Mouse (Mus musculus): ENCODE data around the gene Atrnl1. TPM values are rescaled to one million over a fixed set of nuclear protein-coding genes. Genes with fewer than 3 reads are reported as not detected.
A peak's percentile ranks its signal among the peaks of the same experiment; 100 is the strongest.

Atrnl1 gene
- polyA plus RNA-seq, 1 experiment from 2014 or later = 7.0 TPM

- H3K27ac ChIP-seq (replicated peaks) = no peak overlapping the region
- ATAC-seq (ENCODE audit: low FRiP score) = no peak
- H3K4me3 ChIP-seq (replicated peaks) = no peak overlapping the region
- H3K27me3 ChIP-seq (replicated peaks) = no peaks in the 10 kb centered on the region
- peaks cover 15% of the 10 kb centered on the region; the same call in 1 of the 2 replicates for H3K4me1 ChIP-seq
- H3K4me2 ChIP-seq = no peak overlapping the region
- H3K36me3 ChIP-seq = no peaks in the 10 kb centered on the region
- H3K9ac ChIP-seq (replicated peaks) = no peak overlapping the region
- H3K9me3 ChIP-seq (replicated peaks) = no peaks in the 10 kb centered on the region
- WGBS = 39% methylated on average over 13 of the region's 13 CpGs
Observed at GRCm38 (mm10) chr19:58052444-58053135, 441.8 kb downstream of the Atrnl1 start.

- no peak for ATAC-seq (ENCODE audit: low FRiP score)
- no peaks in the 10 kb centered on the region for H3K27me3 ChIP-seq (replicated peaks)
- H3K27ac ChIP-seq (replicated peaks) = no peak overlapping the region
- H3K36me3 ChIP-seq = no peaks in the 10 kb centered on the region
- H3K4me2 ChIP-seq = no peak overlapping the region
- no peak overlapping the region for H3K4me3 ChIP-seq (replicated peaks)
- WGBS = 39% methylated on average over 9 of the region's 9 CpGs
- no peak overlapping the region for H3K9ac ChIP-seq (replicated peaks)
- H3K4me1 ChIP-seq = peaks cover 31% of the 10 kb centered on the region
- no peaks in the 10 kb centered on the region for H3K9me3 ChIP-seq (replicated peaks)
Observed at GRCm38 (mm10) chr19:58059719-58060118, 448.9 kb downstream of the Atrnl1 start.

- Histone ChIP-seq H3K4me2 (peak overlapping the region; percentile 31), H3K9me3 (replicated peaks) (no peaks in the 10 kb centered on the region), H3K36me3 (no peaks in the 10 kb centered on the region), H3K4me3 (replicated peaks) (no peak overlapping the region), H3K4me1 (peaks cover 36% of the 10 kb centered on the region), H3K27ac (replicated peaks) (no peak overlapping the region), H3K9ac (replicated peaks) (no peak overlapping the region), H3K27me3 (replicated peaks) (no peaks in the 10 kb centered on the region)
- WGBS = 32% methylated on average over 12 of the region's 12 CpGs
- ATAC-seq (ENCODE audit: low FRiP score) = no peak
Observed at GRCm38 (mm10) chr19:58060199-58060853, 449.5 kb downstream of the Atrnl1 start.

- WGBS = 7% methylated on average over 15 of the region's 15 CpGs
- peak; percentile 43; the same call in 1 of the 2 replicates for ATAC-seq (ENCODE audit: low FRiP score)
- Histone ChIP-seq H3K36me3 (no peaks in the 10 kb centered on the region), H3K9ac (replicated peaks) (0 out of 2 replicates have a peak overlapping the region, but pooled peaks have one; percentile 1), H3K4me2 (peak overlapping the region; percentile 31), H3K4me1 (peaks cover 36% of the 10 kb centered on the region), H3K27me3 (replicated peaks) (no peaks in the 10 kb centered on the region), H3K4me3 (replicated peaks) (no peak overlapping the region), H3K27ac (replicated peaks) (no peak overlapping the region), H3K9me3 (replicated peaks) (no peaks in the 10 kb centered on the region)
Observed at GRCm38 (mm10) chr19:58060854-58061358, 450.1 kb downstream of the Atrnl1 start.

- no peak overlapping the region for H3K4me3 ChIP-seq (replicated peaks)
- H3K36me3 ChIP-seq = no peaks in the 10 kb centered on the region
- H3K4me2 ChIP-seq = no peak overlapping the region
- H3K27ac ChIP-seq (replicated peaks) = no peak overlapping the region
- H3K9me3 ChIP-seq (replicated peaks) = no peaks in the 10 kb centered on the region
- no peak for ATAC-seq (ENCODE audit: low FRiP score)
- H3K4me1 ChIP-seq = peaks cover 36% of the 10 kb centered on the region
- H3K9ac ChIP-seq (replicated peaks) = no peak overlapping the region
- WGBS = 89% methylated on average over 8 of the region's 8 CpGs
- H3K27me3 ChIP-seq (replicated peaks) = no peaks in the 10 kb centered on the region
Observed at GRCm38 (mm10) chr19:58061933-58062332, 451.1 kb downstream of the Atrnl1 start.

GRCm38 (mm10) chr19:58063541-58063940 is 452.7 kb downstream of the Atrnl1 start:
- no peaks in the 10 kb centered on the region for H3K9me3 ChIP-seq (replicated peaks)
- peak overlapping the region; percentile 28; the same call in 1 of the 2 replicates for H3K27ac ChIP-seq (replicated peaks)
- H3K4me3 ChIP-seq (replicated peaks) = no peak overlapping the region
- no peak overlapping the region; the same call in 1 of the 2 replicates for H3K4me2 ChIP-seq
- peaks cover 36% of the 10 kb centered on the region for H3K4me1 ChIP-seq
- WGBS = 16% methylated on average over 6 of the region's 6 CpGs
- ATAC-seq (ENCODE audit: low FRiP score) = no peak
- no peaks in the 10 kb centered on the region for H3K27me3 ChIP-seq (replicated peaks)
- H3K36me3 ChIP-seq = no peaks in the 10 kb centered on the region
- H3K9ac ChIP-seq (replicated peaks) = no peak overlapping the region

GRCm38 (mm10) chr19:58064116-58065000 is 453.5 kb downstream of the Atrnl1 start:
- Histone ChIP-seq H3K9me3 (replicated peaks) (no peaks in the 10 kb centered on the region), H3K4me1 (peaks cover 36% of the 10 kb centered on the region)

GRCm38 (mm10) chr19:58065001-58065314 is 454.1 kb downstream of the Atrnl1 start:
- H3K9ac ChIP-seq (replicated peaks) = no peak overlapping the region
- H3K4me1 ChIP-seq = peaks cover 36% of the 10 kb centered on the region
- no peak for ATAC-seq (ENCODE audit: low FRiP score)
- no peaks in the 10 kb centered on the region for H3K9me3 ChIP-seq (replicated peaks)
- WGBS = 64% methylated on average over 5 of the region's 5 CpGs
- H3K27ac ChIP-seq (replicated peaks) = no peak overlapping the region; the same call in 1 of the 2 replicates
- H3K27me3 ChIP-seq (replicated peaks) = no peaks in the 10 kb centered on the region
- no peaks in the 10 kb centered on the region for H3K36me3 ChIP-seq
- no peak overlapping the region for H3K4me3 ChIP-seq (replicated peaks)
- H3K4me2 ChIP-seq = no peak overlapping the region

More at GRCm38 (mm10) chr19:58064116-58065000, 453.5 kb downstream of the Atrnl1 start:
- H3K4me3 ChIP-seq (replicated peaks) = no peak overlapping the region
- H3K4me2 ChIP-seq = peak overlapping the region; percentile 6; the same call in 1 of the 2 replicates
- ATAC-seq (ENCODE audit: low FRiP score) = no peak
- no peaks in the 10 kb centered on the region for H3K36me3 ChIP-seq
- H3K9ac ChIP-seq (replicated peaks) = no peak overlapping the region
- 31% methylated on average over 16 of the region's 16 CpGs for WGBS
- H3K27me3 ChIP-seq (replicated peaks) = no peaks in the 10 kb centered on the region
- H3K27ac ChIP-seq (replicated peaks) = peak overlapping the region; percentile 28

GRCm38 (mm10) chr19:58065514-58065913 is 454.7 kb downstream of the Atrnl1 start:
- Histone ChIP-seq H3K4me2 (no peak overlapping the region), H3K9me3 (replicated peaks) (no peaks in the 10 kb centered on the region), H3K9ac (replicated peaks) (no peak overlapping the region), H3K4me3 (replicated peaks) (no peak overlapping the region), H3K36me3 (no peaks in the 10 kb centered on the region), H3K27ac (replicated peaks) (no peak overlapping the region), H3K4me1 (peaks cover 31% of the 10 kb centered on the region), H3K27me3 (replicated peaks) (no peaks in the 10 kb centered on the region)
- no peak for ATAC-seq (ENCODE audit: low FRiP score)
- 87% methylated on average over 2 of the region's 2 CpGs for WGBS

- Histone ChIP-seq H3K9ac (replicated peaks) (no peak overlapping the region), H3K36me3 (no peaks in the 10 kb centered on the region), H3K4me2 (no peak overlapping the region), H3K27me3 (replicated peaks) (no peaks in the 10 kb centered on the region), H3K4me1 (peaks cover 25% of the 10 kb centered on the region), H3K27ac (replicated peaks) (no peak overlapping the region), H3K4me3 (replicated peaks) (no peak overlapping the region), H3K9me3 (replicated peaks) (no peaks in the 10 kb centered on the region)
- 76% methylated on average over 2 of the region's 2 CpGs for WGBS
- no peak for ATAC-seq (ENCODE audit: low FRiP score)
Observed at GRCm38 (mm10) chr19:58068114-58068513, 457.3 kb downstream of the Atrnl1 start.

- H3K4me1 ChIP-seq = peaks cover 16% of the 10 kb centered on the region
- H3K4me3 ChIP-seq (replicated peaks) = no peak overlapping the region
Observed at GRCm38 (mm10) chr19:58068958-58069357, 458.1 kb downstream of the Atrnl1 start.

More at GRCm38 (mm10) chr19:58068958-58069357, 458.1 kb downstream of the Atrnl1 start:
- Histone ChIP-seq H3K36me3 (no peaks in the 10 kb centered on the region), H3K9ac (replicated peaks) (no peak overlapping the region), H3K4me2 (no peak overlapping the region), H3K9me3 (replicated peaks) (no peaks in the 10 kb centered on the region), H3K27ac (replicated peaks) (no peak overlapping the region), H3K27me3 (replicated peaks) (no peaks in the 10 kb centered on the region)
- WGBS = 86% methylated on average over 2 of the region's 2 CpGs
- no peak for ATAC-seq (ENCODE audit: low FRiP score)

Data from neural tube, embryonic 15.5 days (tissue).